Comparison of ENCODE assay signal across 16 mouse cellular contexts in the genomic region with DNA sequence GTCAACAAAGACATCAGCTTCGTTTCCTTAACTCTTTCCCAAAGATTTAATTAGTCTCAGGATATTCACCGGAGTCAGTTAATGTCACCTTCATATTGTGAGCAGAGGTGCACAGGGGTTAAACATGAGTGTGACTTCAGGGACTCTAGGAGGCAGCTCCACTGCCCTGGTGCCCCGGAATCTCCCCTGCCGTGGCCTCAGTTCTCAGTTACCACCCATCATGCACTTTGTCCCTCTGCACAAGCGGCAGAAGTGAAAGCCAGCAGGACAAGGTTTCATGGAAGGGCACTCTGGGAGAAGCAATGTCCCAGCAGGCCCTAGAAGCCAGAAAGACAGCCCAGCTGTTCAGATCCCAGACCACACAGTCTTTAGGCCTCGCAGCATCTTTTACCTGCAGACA.
A peak's percentile ranks its signal among the peaks of the same experiment; 100 is the strongest.
DNase-seq lines count a peak whose midpoint lies in the region; ATAC-seq and TF ChIP-seq lines count a peak whose summit lies in the region.
"Had no signal": no experiment of that assay in that cellular context is flagged by ENCODE, and none has a peak within 500 bp of the region (broad histone marks: within the 10 kb centered on the region; RNA-seq: fewer than 3 reads in every experiment).

No protein-coding gene starts in this region.

- no peak overlapping the region for H3K27ac ChIP-seq in hindbrain, embryonic 11.5 days (ENCODE audit: low read depth, low read length)
- H3K27ac ChIP-seq in hindbrain, postnatal 0 days, result no peak overlapping the region
- peak overlapping the region; percentile 71 for H3K27ac ChIP-seq in kidney, embryonic 15.5 days
- 0 out of 2 replicates have a peak overlapping the region, but pooled peaks have one; percentile 44 for H3K27ac ChIP-seq in neural tube, embryonic 11.5 days (ENCODE audit: low read depth, low read length)
- H3K27ac ChIP-seq: heart, adult 2 months; limb, embryonic 15.5 days; macrophage had no signal

- H3K36me3 ChIP-seq in hindbrain, embryonic 11.5 days (ENCODE audit: control insufficient read depth, insufficient read depth, low read length), result no peaks in the 10 kb centered on the region
- H3K36me3 ChIP-seq in hindbrain, postnatal 0 days (ENCODE audit: insufficient read depth, low read length), result no peaks in the 10 kb centered on the region
- no peaks in the 10 kb centered on the region for H3K36me3 ChIP-seq in kidney, embryonic 15.5 days
- H3K36me3 ChIP-seq in neural tube, embryonic 11.5 days (ENCODE audit: control insufficient read depth, insufficient read depth, low read length), result no peaks in the 10 kb centered on the region
- H3K36me3 ChIP-seq: G1E; limb, embryonic 15.5 days had no signal

- ATAC-seq in hindbrain, embryonic 11.5 days (ENCODE audit: low FRiP score), result no peak
- ATAC-seq in hindbrain, postnatal 0 days, result no peak
- ATAC-seq in kidney, embryonic 15.5 days (replicated peaks; ENCODE audit: low FRiP score), result peak; percentile 29; the same call in 1 of the 2 replicates
- no peak for ATAC-seq in neural tube, embryonic 11.5 days (ENCODE audit: insufficient read depth, low FRiP score, low TSS enrichment)

- H3K27me3 ChIP-seq in hindbrain, embryonic 11.5 days (ENCODE audit: control insufficient read depth, insufficient read depth, low read length), result no peaks in the 10 kb centered on the region
- H3K27me3 ChIP-seq in hindbrain, postnatal 0 days (ENCODE audit: insufficient read depth, low read length), result no peaks in the 10 kb centered on the region
- no peaks in the 10 kb centered on the region for H3K27me3 ChIP-seq in kidney, embryonic 15.5 days
- no peaks in the 10 kb centered on the region for H3K27me3 ChIP-seq in neural tube, embryonic 11.5 days (ENCODE audit: control insufficient read depth, insufficient read depth, low read length)
- H3K27me3 ChIP-seq: limb, embryonic 15.5 days had no signal

- no peak for TF ChIP-seq CTCF in hindbrain, postnatal 0 days (IDR thresholded peaks at IDR 0.05; ENCODE audit: low read depth)

- peak; percentile 31 for DNase-seq in hindbrain, embryonic 11.5 days (ENCODE audit: low spot score)
- no peak for DNase-seq in hindbrain, postnatal 0 days (ENCODE audit: low spot score)
- peak; percentile 19 for DNase-seq in embryo, embryonic 9.5 days (ENCODE audit: extremely low spot score)
- no peak for DNase-seq in neural tube, embryonic 11.5 days (ENCODE audit: low spot score)
- no peak for DNase-seq in heart, postnatal 4 days
- no peak for DNase-seq in lung, postnatal 10 days
- no peak for DNase-seq in thymus, postnatal 36 days
- DNase-seq: B cell, adult 2 months; cerebellum, postnatal 36 days; heart, adult 2 months; thymus, postnatal 14 days had no signal

- no peak overlapping the region for H3K4me3 ChIP-seq in hindbrain, embryonic 11.5 days (ENCODE audit: low read depth, low read length)
- H3K4me3 ChIP-seq in hindbrain, postnatal 0 days (ENCODE audit: low read length), result no peak overlapping the region
- no peak overlapping the region for H3K4me3 ChIP-seq in kidney, embryonic 15.5 days (replicated peaks)
- H3K4me3 ChIP-seq in neural tube, embryonic 11.5 days (ENCODE audit: low read depth, low read length), result no peak overlapping the region
- H3K4me3 ChIP-seq: erythroblast, embryonic 14.5 days; heart, adult 2 months; limb, embryonic 15.5 days had no signal

- no peak overlapping the region for H3K4me2 ChIP-seq in hindbrain, embryonic 11.5 days (replicated peaks; ENCODE audit: low read depth, low read length)
- no peak overlapping the region for H3K4me2 ChIP-seq in hindbrain, postnatal 0 days (ENCODE audit: low read depth, low read length)
- H3K4me2 ChIP-seq in kidney, embryonic 15.5 days, result no peak overlapping the region
- no peak overlapping the region for H3K4me2 ChIP-seq in neural tube, embryonic 11.5 days (ENCODE audit: low read depth)
- H3K4me2 ChIP-seq: limb, embryonic 15.5 days had no signal

- 0 out of 2 replicates have a peak, but pooled peaks cover 2% of the 10 kb centered on the region for H3K4me1 ChIP-seq in hindbrain, embryonic 11.5 days (replicated peaks; ENCODE audit: control insufficient read depth, insufficient read depth, low read length)
- no peaks in the 10 kb centered on the region for H3K4me1 ChIP-seq in hindbrain, postnatal 0 days (ENCODE audit: insufficient read depth, low read length)
- peaks cover 20% of the 10 kb centered on the region for H3K4me1 ChIP-seq in kidney, embryonic 15.5 days
- peaks cover 20% of the 10 kb centered on the region for H3K4me1 ChIP-seq in neural tube, embryonic 11.5 days (ENCODE audit: control insufficient read depth, insufficient read depth, low read length)

- no peak overlapping the region for H3K9ac ChIP-seq in hindbrain, embryonic 11.5 days (ENCODE audit: low read depth, low read length)
- H3K9ac ChIP-seq in hindbrain, postnatal 0 days (replicated peaks; ENCODE audit: low read length), result no peak overlapping the region
- H3K9ac ChIP-seq in kidney, embryonic 15.5 days, result no peak overlapping the region
- H3K9ac ChIP-seq in neural tube, embryonic 11.5 days (ENCODE audit: low read length), result peak overlapping the region; percentile 29; the same call in 1 of the 2 replicates
- H3K9ac ChIP-seq: limb, embryonic 15.5 days had no signal

- H3K9me3 ChIP-seq in hindbrain, embryonic 11.5 days (ENCODE audit: control insufficient read depth, low read length), result no peaks in the 10 kb centered on the region
- H3K9me3 ChIP-seq in hindbrain, postnatal 0 days (ENCODE audit: low read length), result no peaks in the 10 kb centered on the region
- no peaks in the 10 kb centered on the region for H3K9me3 ChIP-seq in kidney, embryonic 15.5 days (replicated peaks)
- H3K9me3 ChIP-seq in neural tube, embryonic 11.5 days (ENCODE audit: control insufficient read depth, low read length), result no peaks in the 10 kb centered on the region
- H3K9me3 ChIP-seq: limb, embryonic 15.5 days had no signal

- WGBS in hindbrain, embryonic 11.5 days, result 14% methylated on average over 6 of the region's 6 CpGs
- 38% methylated on average over 6 of the region's 6 CpGs for WGBS in hindbrain, postnatal 0 days
- 22% methylated on average over 6 of the region's 6 CpGs for WGBS in kidney, embryonic 15.5 days
- 21% methylated on average over 6 of the region's 6 CpGs for WGBS in neural tube, embryonic 11.5 days

Comparison
In these comparisons a context has a peak if more than half of its experiments do, and no peak if none do; other contexts are left out.
1. DNase-seq: peak in hindbrain, embryonic 11.5 days (single experiment) and embryo, embryonic 9.5 days (single experiment); none in hindbrain, postnatal 0 days (single experiment), neural tube, embryonic 11.5 days (single experiment), heart, postnatal 4 days (single experiment), lung, postnatal 10 days (single experiment) and thymus, postnatal 36 days (0 of 2).
2. H3K27ac ChIP-seq: peak in kidney, embryonic 15.5 days (single experiment) and neural tube, embryonic 11.5 days (single experiment); none in hindbrain, embryonic 11.5 days (single experiment) and hindbrain, postnatal 0 days (single experiment).